Mouse (Mus musculus) adrenal gland, postnatal 25 days (tissue): Measurements from ENCODE around the gene Scn4a. TPM values are rescaled to one million over a fixed set of nuclear protein-coding genes. Genes with fewer than 3 reads are reported as not detected.
"Not testable (repeated sequence)": the region's sequence is repeated elsewhere in the genome, so short reads cannot be mapped to it uniquely, and the experiment has no call there.

ENCODE experiments used
- DNase-seq: peaks from one replicate; pipeline ENCODE4 v3.0.0; 2021; ENCODE audit warnings: mixed read lengths
- long read RNA-seq: library from polyadenylated mRNA; stranded (forward); transcript quantifications from one replicate; pipeline ENCODE4 v2.0.0, GENCODE M21; 2021
- total RNA-seq: library from RNA; stranded (reverse); gene quantifications from 2 replicates; pipeline ENCODE4 v1.2.3, GENCODE M21; 2021

The Scn4a gene
- 0.03 TPM in 1 of 2 replicates, not detected in the other for total RNA-seq
- long read RNA-seq = 0 reads

GRCm38 (mm10) chr11:106353188-106353587 is at the start of gene Scn4a:
Scn4a (minus strand) TSS chr11:106353288.
- no peak for DNase-seq

DNA sequence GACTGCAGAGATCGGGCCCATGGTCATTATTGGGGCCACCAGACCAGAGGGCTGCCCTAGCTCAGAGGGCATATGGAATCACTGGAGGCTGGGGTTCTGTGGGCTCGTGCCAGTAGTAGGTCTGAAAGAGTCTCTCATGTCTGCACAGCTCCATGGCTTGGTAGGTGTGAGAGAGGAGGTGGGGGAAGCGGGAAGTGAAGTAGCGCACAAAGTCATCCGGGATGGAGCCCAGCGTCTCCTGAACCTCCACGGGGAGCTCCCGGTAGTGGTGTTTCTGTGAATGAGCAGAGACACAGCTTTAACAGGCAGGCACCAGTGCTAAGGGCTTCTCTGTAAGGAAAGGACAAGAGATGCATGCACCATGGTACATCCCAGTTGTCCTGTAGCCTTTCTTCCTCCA is 45.4 kb upstream of the Scn4a start:
- no peak for DNase-seq

DNA sequence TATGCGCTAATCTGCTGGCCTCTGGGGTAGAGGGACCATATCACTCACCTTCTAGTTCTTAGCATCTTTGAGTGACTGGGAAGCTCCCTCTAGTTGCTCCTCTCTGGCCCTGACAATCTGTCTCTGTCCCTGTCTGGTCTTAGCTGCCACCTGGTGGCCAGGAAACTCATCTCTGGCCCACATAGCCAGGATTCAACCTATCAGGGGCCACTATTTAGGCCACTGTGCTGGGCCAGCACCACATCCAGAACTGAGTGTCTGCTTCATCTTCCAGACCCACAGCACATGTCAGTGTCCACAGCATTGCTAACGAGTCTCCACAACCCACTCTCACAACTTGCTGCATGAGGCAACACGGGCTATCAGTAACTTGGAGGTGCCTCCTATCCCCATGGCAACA is 44.6 kb upstream of the Scn4a start:
- no peak for DNase-seq

- DNase-seq = not testable (repeated sequence)
Observed at GRCm38 (mm10) chr11:106394055-106394454, 41.0 kb upstream of the Scn4a start.

DNA sequence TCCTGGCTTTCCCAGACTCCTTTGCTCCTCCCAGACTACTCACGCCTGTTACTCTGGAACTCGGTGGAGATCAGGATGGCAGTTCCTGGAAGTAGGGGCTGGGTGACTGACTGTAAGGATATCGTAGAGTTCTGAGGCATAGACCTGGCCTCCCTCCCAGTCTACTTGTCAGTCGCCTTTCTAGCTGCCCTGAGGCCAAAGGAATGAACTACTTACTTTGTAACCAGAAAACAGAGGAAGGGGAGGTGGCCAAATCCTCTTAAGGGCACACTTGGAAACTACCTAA is 40.2 kb upstream of the Scn4a start:
- no peak for DNase-seq

- no peak for DNase-seq
Observed at GRCm38 (mm10) chr11:106392597-106393330, 39.7 kb upstream of the Scn4a start.

DNA sequence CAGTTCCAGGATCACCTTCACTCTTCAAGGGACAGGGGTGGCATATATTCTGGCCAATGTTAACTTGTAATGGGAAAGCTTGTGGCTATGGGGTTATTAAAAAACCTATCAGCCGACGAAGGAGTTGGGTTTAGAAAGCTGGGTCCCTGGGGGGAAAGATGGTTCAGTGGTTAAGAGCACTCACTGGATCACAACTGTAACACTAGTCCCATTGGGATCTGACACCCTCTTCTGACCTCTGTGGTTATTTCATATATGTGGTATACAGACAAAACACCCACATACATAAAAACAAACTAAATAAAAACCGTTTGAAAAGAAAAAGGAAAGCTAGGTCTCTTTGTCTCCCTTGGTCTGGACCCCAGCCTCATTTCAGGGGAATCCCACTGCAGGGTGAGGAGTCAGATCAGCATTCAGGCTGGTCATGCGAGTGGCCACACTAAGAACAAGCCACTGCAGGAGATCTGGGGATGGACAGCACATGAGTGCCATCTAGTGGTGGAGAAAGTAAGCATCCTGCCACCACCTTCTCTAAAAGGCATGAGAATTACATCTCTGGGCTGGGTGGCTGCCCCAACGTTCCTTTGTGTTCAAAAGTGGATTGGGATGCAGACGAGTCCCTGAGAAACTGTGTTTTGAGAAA is 38.6 kb upstream of the Scn4a start:
- peak; percentile 40 for DNase-seq

DNA sequence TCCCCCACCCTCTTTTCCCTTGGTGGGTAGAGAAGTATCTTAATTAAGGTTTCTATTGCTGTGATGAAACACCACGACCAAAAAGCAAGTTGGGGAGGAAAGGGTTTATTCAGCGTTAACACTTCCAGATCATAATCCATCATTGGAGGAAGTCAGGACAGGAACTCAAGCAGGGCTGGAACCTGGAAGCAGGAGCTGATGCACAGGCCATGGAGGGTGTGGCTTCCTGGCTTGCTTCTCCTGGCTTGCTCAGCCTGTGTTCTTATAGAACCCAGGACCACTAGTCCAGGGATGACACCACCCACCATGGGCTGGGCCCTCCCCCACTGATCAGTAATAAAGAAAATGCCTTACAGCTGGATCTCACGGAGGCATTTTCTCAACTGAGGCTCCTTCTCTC is 37.7 kb upstream of the Scn4a start:
- no peak for DNase-seq

DNA sequence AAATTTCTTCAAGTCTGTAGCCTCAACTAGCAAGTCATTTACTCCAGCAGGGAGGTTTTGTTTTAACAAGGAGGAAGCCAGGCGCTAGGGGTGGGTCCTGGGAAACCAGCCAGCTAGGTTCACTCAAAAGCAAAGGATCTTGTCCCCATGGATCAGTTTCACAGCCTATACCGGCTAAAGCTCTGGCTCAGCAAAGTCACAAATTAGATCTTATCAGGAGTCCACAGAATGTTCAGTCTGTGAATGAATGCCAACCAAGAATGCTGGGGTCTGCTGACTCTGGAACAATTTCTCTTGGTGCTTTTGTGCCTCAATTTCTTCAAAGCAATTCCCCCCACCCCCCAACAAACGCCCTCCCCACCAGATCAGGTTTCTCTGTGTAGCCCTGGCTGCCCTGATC is 36.5 kb upstream of the Scn4a start:
- no peak for DNase-seq

DNA sequence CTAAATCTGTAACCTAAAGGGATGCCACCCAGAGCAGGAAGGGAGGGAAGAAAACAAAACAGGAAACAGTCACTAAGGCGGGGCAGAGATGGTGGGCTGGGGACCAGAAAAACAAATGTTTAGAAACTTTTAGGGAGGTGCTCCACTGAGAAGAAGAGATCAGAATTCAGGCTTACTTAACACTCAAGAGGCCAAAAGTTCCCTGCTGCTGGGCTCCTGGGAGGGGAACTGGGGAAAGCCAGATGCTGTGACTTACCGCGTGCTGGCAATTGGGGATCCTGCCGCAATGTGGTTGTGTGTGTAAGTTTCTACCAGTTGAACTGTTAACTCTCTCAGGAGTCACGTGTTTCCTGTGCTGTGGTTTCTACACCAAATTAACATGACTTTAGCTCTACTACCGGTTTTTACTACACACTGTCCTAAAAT is 34.7 kb upstream of the Scn4a start, which contains the start of gene Icam2:
Gene Icam2, minus strand, starts transcription at position 285 of the 426 bp plus-strand sequence.
- no peak for DNase-seq

DNA sequence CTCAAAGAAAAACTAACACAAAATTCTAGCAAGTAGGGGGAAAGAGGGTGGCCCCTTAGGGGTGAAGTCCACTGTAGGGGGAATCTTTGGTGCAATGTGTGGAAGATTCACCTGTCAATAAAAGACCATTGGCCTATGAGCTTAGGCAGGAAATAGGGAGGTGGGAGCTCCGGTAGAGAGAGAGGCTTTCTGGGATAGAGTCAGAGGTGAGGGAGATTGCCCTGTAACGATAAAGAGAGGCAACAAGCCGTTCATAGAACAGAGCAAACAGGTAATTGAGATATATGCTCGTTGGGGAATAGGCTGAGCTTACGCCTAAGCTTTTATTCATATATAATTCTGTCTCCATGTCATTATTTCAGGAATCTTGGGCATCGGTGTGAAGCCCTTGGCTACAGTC is 33.9 kb upstream of the Scn4a start:
- DNase-seq = no peak

DNA sequence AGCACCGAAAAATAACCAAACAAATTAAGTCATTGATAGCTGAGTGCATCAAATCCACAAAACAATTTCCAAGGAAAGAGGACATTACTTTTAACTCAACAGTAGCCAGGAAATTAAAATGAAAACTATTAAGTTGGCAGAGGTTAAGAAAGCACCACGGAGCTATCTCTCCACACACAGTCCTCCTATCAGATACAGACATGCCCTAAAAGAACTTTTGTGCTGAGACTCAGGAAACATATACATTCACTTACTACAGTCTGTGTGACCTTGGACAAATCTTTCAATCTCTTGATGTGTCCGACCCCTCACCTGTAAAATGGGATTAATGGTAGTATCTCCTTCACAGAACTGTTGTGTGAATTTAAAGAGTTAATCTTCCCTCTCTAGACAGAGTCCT is 33.3 kb upstream of the Scn4a start:
- no peak for DNase-seq

DNA sequence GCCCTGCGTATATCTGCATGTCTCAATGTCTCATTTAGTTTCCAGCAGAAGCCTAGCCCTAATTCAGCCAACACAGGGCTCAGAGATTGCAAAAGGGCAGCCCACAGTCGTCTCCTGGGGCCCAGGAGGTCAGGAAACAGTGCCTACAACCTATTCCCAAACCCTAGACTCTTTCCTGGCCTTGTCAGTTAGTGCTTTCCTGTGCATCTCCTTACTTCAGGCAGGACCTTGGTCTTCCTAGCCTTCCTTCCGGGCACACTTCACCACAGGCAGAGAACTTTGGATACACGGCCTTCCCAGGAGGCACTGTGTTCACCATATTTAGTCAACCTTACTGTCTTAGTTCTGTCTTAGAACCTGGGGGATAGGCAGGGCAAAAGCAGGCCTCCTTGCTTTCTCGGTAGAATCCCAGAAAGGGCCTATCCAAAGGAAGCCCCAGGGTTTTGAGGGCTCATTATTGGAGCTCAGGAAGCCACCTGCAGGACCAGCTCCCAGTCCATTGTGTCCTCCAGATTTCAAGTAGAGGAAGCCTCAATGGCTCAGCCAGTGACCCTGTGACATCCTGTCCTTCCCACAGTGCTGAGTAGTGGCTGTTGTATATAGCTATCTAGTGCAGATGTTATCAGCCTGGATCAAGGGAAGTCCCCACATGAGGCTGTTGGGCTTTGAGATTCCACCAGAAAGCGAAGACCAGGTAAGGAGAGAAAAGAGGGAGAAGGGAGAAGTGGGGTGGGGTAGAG is 30.1 kb upstream of the Scn4a start:
- no peak for DNase-seq

- DNase-seq = no peak
Observed at GRCm38 (mm10) chr11:106382424-106382823, 29.3 kb upstream of the Scn4a start.

GRCm38 (mm10) chr11:106381883-106382282 is 28.8 kb upstream of the Scn4a start:
- DNase-seq = peak; percentile 54

DNA sequence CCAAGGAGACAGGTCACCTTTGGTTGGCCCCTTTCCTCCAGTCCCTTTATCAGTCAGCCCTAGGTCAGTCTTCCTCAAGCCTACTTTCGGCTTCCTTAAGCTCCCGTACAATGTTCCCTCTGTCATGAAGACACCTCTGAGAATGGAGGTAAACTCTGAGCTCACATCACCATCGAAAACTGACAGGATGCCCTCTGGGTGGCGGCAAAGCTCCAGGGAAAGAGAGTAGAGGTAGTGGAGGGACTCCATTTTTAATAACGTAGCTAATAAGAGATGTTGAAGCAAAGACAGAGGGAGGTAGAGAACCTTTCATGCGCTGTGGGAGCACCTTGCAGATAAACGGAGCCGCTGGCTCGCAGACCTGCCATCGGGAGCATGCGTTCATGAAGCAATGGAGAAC is 27.9 kb upstream of the Scn4a start:
- DNase-seq = no peak

GRCm38 (mm10) chr11:106374979-106375378 is 21.9 kb upstream of the Scn4a start:
- DNase-seq = no peak

- no peak for DNase-seq
Observed at GRCm38 (mm10) chr11:106374559-106374958, 21.5 kb upstream of the Scn4a start.

DNA sequence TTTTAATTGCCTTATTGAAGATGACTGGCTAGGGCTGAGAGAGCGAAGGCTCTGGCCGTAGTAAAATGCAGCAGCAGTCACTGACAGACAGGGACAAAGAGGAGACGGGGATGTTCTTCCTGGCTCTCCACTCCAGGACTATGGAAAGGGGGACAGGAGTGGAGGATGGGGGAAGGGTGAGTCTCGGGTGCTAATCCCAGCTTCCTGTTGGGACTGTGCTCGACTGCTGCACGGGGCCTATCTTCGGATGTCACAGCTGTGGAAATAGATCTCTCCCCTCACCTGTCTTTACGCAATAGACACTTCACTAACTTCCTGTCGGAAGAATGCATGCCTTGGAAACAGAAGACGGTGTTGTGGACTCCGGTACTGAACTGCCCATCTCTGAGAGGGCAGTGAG is 20.9 kb upstream of the Scn4a start:
- no peak for DNase-seq

GRCm38 (mm10) chr11:106366316-106366715 is 13.2 kb upstream of the Scn4a start:
- peak; percentile 80 for DNase-seq

DNA sequence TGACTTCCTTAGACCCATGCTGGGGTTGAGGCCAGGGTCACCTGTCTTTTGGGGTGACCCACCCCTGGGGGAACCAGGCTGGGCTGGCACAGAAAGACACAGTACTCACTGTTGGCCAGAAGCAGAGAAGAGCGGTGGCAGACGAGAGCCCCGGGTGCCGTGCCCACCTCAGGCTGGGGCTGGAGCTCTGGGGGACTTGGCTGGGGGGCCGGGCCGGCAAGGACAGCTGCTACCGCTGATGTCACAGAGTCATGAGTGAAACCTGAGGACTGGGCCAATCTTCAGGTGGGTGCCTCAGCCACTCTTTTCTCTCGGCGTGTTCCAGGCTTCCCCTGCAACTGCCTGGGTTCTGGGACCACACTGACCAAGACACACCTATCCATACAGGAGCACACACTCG is 12.3 kb upstream of the Scn4a start, which contains the start of gene Prr29:
Gene Prr29, plus strand, starts transcription at position 107 of the 400 bp plus-strand sequence.
- DNase-seq = no peak

GRCm38 (mm10) chr11:106364712-106365111 is 11.6 kb upstream of the Scn4a start:
- DNase-seq = no peak

DNA sequence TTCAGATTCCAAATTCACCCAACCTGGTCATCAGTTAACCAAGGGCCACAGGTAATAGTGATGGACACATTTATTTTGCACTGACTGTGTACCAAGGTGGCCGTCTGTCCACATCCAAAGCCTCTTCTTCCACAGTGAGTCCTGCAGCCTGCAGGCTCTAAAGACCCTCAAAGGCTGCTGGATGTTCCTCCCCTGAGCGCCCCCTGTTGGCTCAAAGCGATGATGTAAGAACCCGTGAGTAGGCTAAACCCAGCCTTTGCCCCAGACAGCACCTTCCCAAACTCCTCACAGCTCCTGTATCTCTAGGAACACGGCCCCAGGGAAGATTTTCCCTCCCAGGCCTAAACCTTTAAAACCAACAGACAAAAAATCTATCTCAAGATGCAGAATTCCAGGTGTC is 6.3 kb upstream of the Scn4a start:
- DNase-seq = no peak
